Mouse (Mus musculus) gastrocnemius, postnatal 36 days (tissue): ENCODE results near the gene Anapc11. TPM values are rescaled to one million over a fixed set of nuclear protein-coding genes. Genes with fewer than 3 reads are reported as not detected.
"Not testable (repeated sequence)": the region's sequence is repeated elsewhere in the genome, so short reads cannot be mapped to it uniquely, and the experiment has no call there.

Experiments used
- DNase-seq, 2 experiments: peaks; one replicate each; pipeline ENCODE4 v3.0.0; 2022
- intact Hi-C: fragments of 180-260 bp; cut with DNase I; formaldehyde crosslinking; loops from one replicate; pipeline ENCODE4 v1.15.1; 2025
- long read RNA-seq, 2 experiments: library from polyadenylated mRNA; stranded (forward); transcript quantifications; one replicate each; pipeline ENCODE4 v2.0.0; 2021
- total RNA-seq, 2 experiments: library from RNA; stranded (reverse); gene quantifications; 2 replicates each; pipeline ENCODE4 v1.2.3; 2021

The Anapc11 gene
- total RNA-seq, result 10 to 100 TPM; 44.0 to 50.5 TPM
- long read RNA-seq, experiment 1, transcript Anapc11-201 (3 exons, 3,229 nt), result major isoform, 105 of 128 reads
- long read RNA-seq, experiment 1, transcript Anapc11-202 (3 exons, 962 nt), result minor isoform, 11 of 128 reads
- long read RNA-seq, experiment 1, partial matches to known transcripts, result 12 of 128 reads
- long read RNA-seq, experiment 1, other reads (novel, unspliced or antisense), result 0 of 128 reads
- long read RNA-seq, experiment 2, transcript Anapc11-201 (3 exons, 3,229 nt), result major isoform, 144 of 166 reads
- long read RNA-seq, experiment 2, transcript Anapc11-202 (3 exons, 962 nt), result minor isoform, 7 of 166 reads
- long read RNA-seq, experiment 2, partial matches to known transcripts, result 10 of 166 reads
- long read RNA-seq, experiment 2, other reads (novel, unspliced or antisense), result 5 of 166 reads

GRCm38 (mm10) chr11:120598283-120598989 is at the start of gene Anapc11, which contains the start of gene Alyref:
Anapc11 (plus strand) TSS chr11:120598421.
Alyref (minus strand) TSS chr11:120598365.
- DNase-seq, result peak; percentile 87 to 90
- intact Hi-C loops, result loop anchor here (2.0 kb wide), 1 partner anchor 18 kb away; the partner anchor contains the start of gene Arhgdia

- DNase-seq, result no peak
- intact Hi-C loops, result loop anchor here (1.0 to 2.0 kb wide), 2 partner anchors 9 to 28 kb away; no protein-coding TSS in a partner anchor
Observed at GRCm38 (mm10) chr11:120548786-120549167, 49.4 kb upstream of the Anapc11 start.

GRCm38 (mm10) chr11:120549168-120549945 is 48.9 kb upstream of the Anapc11 start, which contains the start of gene Mcrip1:
Mcrip1 (minus strand) TSS chr11:120549727.
- intact Hi-C loops, result loop anchor here (2.0 kb wide), 1 partner anchor 29 kb away; no protein-coding TSS in a partner anchor
- DNase-seq, result peak; percentile 90 to 93

- intact Hi-C loops, result loop anchor here (2.0 kb wide), 1 partner anchor 29 kb away; no protein-coding TSS in a partner anchor
- no peak for DNase-seq
Observed at GRCm38 (mm10) chr11:120549986-120550809, 48.0 kb upstream of the Anapc11 start.

- no peak for DNase-seq
- intact Hi-C loops, result no loop called here
Observed at GRCm38 (mm10) chr11:120550810-120551440, 47.3 kb upstream of the Anapc11 start, which contains the start of gene Ppp1r27. Ppp1r27 (minus strand) TSS chr11:120551132.

- DNase-seq, result no peak
- intact Hi-C loops, result no loop called here
Observed at GRCm38 (mm10) chr11:120552736-120553135, 45.5 kb upstream of the Anapc11 start.

GRCm38 (mm10) chr11:120554834-120555233 is 43.4 kb upstream of the Anapc11 start:
- intact Hi-C loops, result no loop called here
- no peak for DNase-seq

GRCm38 (mm10) chr11:120555260-120555659 is 43.0 kb upstream of the Anapc11 start:
- DNase-seq, result no peak
- intact Hi-C loops, result no loop called here

- intact Hi-C loops, DNase-seq: not testable (repeated sequence)
Observed at GRCm38 (mm10) chr11:120558843-120559242, 39.4 kb upstream of the Anapc11 start.

GRCm38 (mm10) chr11:120560952-120561728 is 37.1 kb upstream of the Anapc11 start:
- DNase-seq, result no peak
- intact Hi-C loops, result no loop called here

GRCm38 (mm10) chr11:120562949-120563348 is 35.3 kb upstream of the Anapc11 start:
- DNase-seq, result no peak
- intact Hi-C loops, result no loop called here

- no peak for DNase-seq
- intact Hi-C loops, result no loop called here
Observed at GRCm38 (mm10) chr11:120565114-120565513, 33.1 kb upstream of the Anapc11 start.

GRCm38 (mm10) chr11:120568324-120568723 is 29.9 kb upstream of the Anapc11 start:
- DNase-seq, result no peak
- intact Hi-C loops, result no loop called here

- DNase-seq, result no peak
- intact Hi-C loops, result no loop called here
Observed at GRCm38 (mm10) chr11:120571122-120571521, 27.1 kb upstream of the Anapc11 start.

GRCm38 (mm10) chr11:120571754-120572416 is 26.3 kb upstream of the Anapc11 start:
- intact Hi-C loops, result no loop called here

GRCm38 (mm10) chr11:120572417-120572751 is 25.8 kb upstream of the Anapc11 start:
- no peak for DNase-seq
- intact Hi-C loops, result no loop called here

More at GRCm38 (mm10) chr11:120571754-120572416, 26.3 kb upstream of the Anapc11 start:
- no peak for DNase-seq

- DNase-seq, result peak; percentile 99 to 100
- intact Hi-C loops, result no loop called here
Observed at GRCm38 (mm10) chr11:120572752-120573584, 25.3 kb upstream of the Anapc11 start, which contains the start of gene P4hb. P4hb (minus strand) TSS chr11:120573253.
